Mouse (Mus musculus): ENCODE measurements around the gene Cntd1.
A peak's percentile ranks its signal among the peaks of the same experiment; 100 is the strongest.

Gene Cntd1

DNA sequence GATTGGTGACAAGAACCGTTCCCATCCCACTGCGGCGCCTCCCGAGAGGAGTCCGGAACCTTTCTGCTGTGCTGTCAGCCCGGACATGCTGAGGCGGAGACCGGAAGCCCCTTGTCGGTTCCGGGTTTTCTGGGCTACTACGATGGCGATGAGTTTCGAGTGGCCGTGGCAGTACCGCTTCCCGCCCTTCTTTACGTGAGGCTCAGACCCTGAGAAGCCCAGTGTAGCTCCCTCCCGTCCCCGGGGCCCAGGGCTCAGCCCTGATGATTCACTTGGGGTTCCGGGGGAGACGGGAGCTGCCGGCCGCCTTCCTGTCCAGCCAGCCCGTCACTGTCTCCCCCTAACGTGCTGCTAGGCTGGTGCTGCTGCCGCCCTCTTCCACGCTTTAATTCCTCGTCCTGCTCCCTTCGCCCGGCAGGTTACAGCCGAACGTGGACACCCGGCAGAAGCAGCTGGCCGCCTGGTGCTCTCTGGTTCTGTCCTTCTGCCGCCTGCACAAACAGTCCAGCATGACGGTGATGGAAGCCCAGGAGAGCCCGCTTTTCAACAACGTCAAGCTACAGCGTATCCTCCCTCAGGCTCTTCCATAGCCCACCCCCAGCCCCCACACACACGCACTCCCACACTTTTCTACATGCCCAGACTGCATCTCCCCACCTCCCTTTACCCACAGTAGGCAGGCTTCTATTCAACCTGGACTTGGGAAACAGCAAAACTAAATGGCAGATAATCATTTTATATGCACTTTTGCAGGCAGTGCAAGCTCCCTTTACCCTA is 25.0 kb upstream of the Cntd1 start, which contains the start of gene Vps25:
Gene Vps25, plus strand, starts transcription at position 95 of the 777 bp plus-strand sequence.
- peak; percentile 74 for DNase-seq (ENCODE audit: low read depth, low spot score)

- DNase-seq (ENCODE audit: low read depth, low spot score), result no peak
Observed at GRCm38 (mm10) chr11:101255826-101256775, 22.7 kb upstream of the Cntd1 start.

GRCm38 (mm10) chr11:101259261-101259712 is 19.5 kb upstream of the Cntd1 start:
- no peak for DNase-seq (ENCODE audit: low read depth, low spot score)

- DNase-seq (ENCODE audit: low read depth, low spot score), result no peak
Observed at GRCm38 (mm10) chr11:101259948-101260825, 18.6 kb upstream of the Cntd1 start, which contains the start of gene Wnk4. Wnk4 (plus strand) TSS chr11:101260567.

DNA sequence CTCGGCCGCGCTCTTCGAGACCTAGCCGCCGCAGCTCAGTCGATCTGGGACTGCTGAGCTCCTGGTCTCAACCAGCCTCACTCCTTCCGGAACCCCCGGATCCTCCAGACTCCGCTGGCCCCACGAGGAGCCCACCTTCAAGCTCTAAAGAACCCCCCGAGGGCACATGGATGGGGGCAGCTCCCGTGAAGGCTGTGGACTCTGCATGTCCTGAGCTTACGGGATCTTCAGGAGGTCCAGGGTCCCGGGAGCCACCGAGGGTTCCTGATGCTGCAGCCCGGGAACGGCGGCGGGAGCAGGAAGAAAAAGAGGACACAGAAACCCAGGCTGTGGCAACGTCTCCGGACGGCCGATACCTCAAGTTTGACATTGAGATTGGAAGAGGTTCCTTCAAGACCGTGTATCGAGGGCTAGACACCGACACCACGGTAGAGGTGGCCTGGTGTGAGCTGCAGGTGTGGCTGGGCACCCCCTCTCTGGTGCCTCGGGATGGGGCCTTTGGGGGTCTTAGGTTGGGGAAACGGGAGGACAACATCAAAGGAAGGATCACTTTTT is 17.9 kb upstream of the Cntd1 start:
- DNase-seq (ENCODE audit: low read depth, low spot score), result no peak

DNA sequence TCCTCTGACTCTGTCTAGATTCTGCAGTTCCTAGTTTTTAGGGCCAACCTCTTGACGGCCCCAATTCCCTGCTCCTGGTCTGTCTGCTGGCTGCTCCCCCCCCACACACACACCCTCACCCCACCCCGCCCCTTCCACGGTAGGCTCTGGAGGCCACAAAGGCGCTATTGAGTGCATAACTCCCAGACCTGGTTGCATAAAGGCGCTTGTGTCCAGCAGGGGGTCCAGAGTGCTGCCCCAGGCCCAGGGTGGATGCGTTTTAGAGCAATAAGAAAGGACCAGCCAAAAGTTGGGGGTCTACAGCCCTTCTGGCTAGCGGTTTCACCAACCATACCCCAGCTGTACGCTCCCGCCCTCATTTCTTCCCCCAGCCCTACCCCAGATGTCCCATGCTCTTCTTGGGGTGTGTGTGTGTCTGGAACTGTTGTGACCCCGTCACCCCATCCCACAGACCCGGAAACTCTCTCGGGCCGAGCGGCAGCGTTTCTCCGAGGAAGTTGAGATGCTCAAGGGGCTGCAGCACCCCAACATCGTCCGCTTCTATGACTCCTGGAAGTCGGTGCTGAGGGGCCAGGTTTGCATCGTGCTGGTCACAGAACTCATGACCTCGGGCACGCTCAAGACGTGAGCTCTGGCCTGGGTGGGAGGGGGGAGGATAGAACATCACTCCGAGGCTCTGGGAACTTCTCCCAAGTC is 16.4 kb upstream of the Cntd1 start:
- no peak for DNase-seq (ENCODE audit: low read depth, low spot score)

DNA sequence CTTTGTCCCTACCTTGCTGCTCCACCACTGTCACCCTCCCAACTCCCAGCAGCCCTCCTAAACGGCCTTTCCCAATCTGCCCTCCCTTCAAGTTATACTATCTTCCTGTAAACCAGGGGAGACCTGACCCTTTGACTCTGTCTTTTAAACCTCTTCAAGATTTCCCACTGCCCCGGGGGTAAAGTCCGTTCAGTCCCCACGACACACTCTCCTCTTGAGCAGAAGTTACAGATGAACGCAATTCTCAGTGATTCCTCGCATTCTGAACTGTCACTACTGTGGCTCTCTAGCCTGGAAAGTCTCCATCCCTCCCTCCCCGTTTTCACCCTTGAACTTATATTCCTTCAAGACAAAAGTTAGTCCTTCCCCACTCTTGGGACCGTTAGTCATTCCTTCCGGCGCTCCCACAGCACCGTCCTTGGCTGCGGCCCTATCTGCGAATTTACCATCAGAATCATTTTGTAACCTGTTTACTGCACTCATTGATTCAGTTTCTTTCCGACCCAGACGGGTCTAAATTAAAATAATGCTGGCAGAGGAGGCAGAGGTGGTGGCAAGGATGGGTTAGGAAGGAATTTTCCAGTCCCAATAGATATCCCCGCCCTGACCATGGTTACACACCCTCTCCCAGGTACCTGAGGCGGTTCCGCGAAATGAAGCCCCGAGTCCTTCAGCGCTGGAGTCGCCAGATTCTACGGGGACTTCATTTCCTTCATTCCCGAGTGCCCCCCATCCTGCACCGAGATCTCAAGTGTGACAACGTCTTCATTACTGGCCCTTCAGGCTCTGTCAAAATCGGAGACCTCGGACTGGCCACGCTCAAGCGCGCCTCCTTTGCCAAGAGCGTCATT is 15.4 kb upstream of the Cntd1 start:
- DNase-seq (ENCODE audit: low read depth, low spot score), result no peak

- DNase-seq (ENCODE audit: low read depth, low spot score), result no peak
Observed at GRCm38 (mm10) chr11:101263989-101264280, 14.9 kb upstream of the Cntd1 start.

DNA sequence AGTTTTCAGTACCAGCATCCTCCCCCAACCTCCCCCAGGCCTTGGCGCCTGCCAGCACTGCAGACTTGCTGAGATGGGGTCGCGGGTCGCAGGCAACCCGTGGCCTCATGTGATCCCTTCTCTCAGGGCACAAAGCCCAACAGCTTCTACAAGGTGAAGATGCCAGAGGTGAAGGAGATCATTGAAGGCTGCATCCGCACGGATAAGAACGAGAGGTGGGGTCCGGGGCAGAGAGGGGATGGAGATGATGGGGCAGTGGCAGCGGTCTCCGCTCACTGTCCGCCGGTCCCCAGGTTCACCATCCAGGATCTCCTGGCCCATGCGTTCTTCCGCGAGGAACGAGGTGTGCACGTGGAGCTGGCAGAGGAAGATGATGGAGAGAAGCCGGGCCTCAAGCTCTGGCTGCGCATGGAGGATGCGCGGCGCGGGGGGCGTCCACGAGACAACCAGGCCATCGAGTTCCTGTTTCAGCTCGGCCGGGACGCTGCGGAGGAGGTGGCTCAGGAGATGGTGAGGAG is 13.8 kb upstream of the Cntd1 start:
- no peak for DNase-seq (ENCODE audit: low read depth, low spot score)

DNA sequence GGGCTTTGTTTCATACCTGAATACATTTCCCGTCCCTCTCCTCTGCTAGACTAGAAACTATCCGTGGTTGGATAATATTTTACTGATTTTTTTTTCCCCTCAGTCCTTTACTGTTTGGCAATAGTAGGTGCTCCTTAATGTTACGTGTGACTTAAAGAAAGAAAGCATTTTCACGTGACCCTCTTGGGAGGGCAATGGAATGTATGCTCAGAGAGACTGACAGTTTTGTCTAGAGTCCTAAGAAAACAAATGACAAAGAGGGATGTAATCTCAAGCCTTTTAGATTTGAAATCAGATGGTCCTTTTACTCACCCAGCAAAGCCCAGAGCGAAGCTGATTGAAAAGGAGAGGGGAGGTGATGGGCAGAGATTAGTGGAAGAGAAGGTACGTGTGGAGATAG is 12.9 kb upstream of the Cntd1 start:
- DNase-seq (ENCODE audit: low read depth, low spot score), result no peak

DNA sequence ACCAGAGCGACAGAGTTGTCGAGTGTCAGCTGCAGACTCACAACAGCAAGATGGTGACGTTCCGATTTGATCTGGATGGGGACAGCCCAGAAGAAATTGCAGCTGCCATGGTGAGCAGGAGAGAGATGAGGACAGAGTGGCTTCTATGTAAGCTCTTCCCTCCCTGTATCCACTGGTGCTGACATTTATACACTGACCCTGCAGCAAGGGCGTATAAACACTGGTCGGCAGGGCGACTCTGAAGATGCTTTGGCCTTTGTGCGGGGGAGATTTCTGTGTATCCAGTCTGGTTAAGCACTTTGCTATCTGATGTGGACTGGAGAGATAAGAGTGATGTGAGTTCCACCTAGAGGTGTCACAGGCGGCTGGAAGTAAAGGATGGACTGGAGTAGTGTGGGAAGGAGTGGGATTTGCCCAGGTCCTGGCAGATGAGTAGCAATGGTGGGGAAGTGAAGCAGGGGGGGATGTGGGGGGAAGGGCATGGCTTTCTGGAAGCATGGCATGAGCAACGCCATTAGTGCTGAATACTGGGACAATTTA is 9.2 kb upstream of the Cntd1 start:
- no peak for DNase-seq (ENCODE audit: low read depth, low spot score)

DNA sequence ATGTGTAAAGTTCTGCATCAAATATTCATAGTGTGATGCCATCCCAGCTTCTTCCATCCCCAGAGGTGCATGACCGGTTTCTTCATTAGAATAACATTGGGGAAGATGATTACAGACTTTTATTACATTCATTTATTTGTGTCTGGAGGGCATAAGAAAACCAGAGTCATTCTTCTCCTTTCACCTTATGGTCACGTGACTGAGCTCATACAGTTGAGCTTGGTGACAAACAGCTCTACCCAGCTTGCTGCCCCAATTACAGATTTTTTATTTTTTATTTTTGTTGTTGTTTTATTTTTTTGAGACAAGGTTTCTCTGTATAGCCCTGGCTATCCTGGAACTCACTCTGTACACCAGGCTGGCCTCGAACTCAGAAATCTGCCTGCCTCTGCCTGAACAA is 6.4 kb upstream of the Cntd1 start:
- no peak for DNase-seq (ENCODE audit: low read depth, low spot score)

DNA sequence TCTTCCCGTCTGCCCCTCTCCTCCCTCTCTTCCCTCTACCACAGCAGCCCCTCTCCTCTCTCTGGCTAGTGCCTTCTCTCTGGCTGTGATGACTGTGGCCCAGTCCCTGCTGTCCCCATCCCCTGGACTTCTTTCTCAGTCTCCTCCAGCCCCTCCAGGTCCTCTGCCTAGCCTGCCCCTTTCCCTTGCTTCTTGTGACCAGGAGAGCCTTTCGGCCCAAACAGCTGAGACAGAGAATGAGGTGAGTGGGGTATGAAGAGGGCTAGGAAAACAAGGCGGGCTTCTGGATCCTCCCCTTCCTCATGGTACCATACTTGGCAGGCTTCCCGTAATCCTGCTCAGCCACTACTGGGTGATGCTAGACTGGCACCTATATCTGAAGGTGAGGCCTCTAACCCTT is 3.5 kb upstream of the Cntd1 start:
- no peak for DNase-seq (ENCODE audit: low read depth, low spot score)

- DNase-seq (ENCODE audit: low read depth, low spot score), result no peak
Observed at GRCm38 (mm10) chr11:101276319-101277070, 2.3 kb upstream of the Cntd1 start.

GRCm38 (mm10) chr11:101277381-101278222 is 1.2 kb upstream of the Cntd1 start:
- DNase-seq (ENCODE audit: low read depth, low spot score), result no peak

- DNase-seq (ENCODE audit: low read depth, low spot score), result no peak
Observed at GRCm38 (mm10) chr11:101279193-101279569, 369 bp downstream of the Cntd1 start.

DNA sequence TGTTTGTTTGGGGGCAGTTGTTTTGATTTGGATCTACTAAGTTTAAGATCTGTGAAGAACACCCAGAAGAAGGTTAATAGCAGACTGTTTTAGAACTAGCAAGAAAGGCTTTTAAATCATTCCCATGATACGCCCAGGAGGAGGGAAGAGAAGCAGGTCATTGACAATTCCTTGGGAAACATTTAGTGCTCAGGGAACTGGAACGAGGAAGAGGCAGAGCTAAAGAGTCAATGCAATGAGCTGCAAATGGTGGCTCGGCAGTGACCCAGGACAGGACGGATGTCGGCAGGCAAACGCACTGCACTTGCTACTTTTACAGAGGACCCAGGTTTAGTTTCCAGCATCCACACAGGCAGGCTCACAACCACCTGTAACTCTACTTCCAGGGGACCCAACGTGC is 2.0 kb downstream of the Cntd1 start:
- DNase-seq (ENCODE audit: low read depth, low spot score), result no peak

DNA sequence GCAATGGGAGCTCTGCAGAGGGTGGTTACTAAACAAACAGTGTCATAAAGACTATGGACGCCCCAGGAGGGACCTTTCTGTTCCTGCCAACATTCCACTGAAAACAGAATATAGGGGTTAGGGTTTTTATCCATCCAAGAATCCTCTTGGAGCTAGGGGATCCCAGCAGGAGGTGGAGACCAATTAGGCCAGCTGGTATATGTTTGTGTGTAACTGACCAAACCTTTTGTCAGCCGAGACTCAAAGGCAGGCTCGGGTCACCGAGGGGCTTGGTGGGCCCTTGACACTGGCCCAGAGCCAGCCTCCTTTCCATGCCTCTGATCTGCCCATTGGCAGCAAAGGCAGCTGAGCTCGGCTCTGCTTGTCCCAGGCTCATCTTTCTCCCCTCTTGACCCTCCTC is 4.1 kb downstream of the Cntd1 start:
- DNase-seq (ENCODE audit: low read depth, low spot score), result no peak
